Mouse (Mus musculus) heart, adult 2 months (tissue): ENCODE measurements around the gene Lrrc49.

Experiments used
- CTCF ChIP-seq: fragments of 200-600 bp; IDR thresholded peaks from 2 replicates; pipeline ENCODE4 v1.8.1; 2022; ENCODE audit warnings: antibody characterized with exemption, mild to moderate bottlenecking, moderate library complexity
- EP300 ChIP-seq: fragments of 200-500 bp; IDR thresholded peaks from 2 replicates; pipeline ENCODE4 v1.6.1; 2011; ENCODE audit warnings: low read depth, low read length, control low read depth; ENCODE audit not compliant: insufficient read depth
- POLR2A ChIP-seq: fragments of 200-500 bp; IDR thresholded peaks from 2 replicates; pipeline ENCODE4 v1.6.1; 2011; ENCODE audit warnings: mild to moderate bottlenecking, low read depth, low read length, control low read depth; ENCODE audit not compliant: insufficient read depth

DNA sequence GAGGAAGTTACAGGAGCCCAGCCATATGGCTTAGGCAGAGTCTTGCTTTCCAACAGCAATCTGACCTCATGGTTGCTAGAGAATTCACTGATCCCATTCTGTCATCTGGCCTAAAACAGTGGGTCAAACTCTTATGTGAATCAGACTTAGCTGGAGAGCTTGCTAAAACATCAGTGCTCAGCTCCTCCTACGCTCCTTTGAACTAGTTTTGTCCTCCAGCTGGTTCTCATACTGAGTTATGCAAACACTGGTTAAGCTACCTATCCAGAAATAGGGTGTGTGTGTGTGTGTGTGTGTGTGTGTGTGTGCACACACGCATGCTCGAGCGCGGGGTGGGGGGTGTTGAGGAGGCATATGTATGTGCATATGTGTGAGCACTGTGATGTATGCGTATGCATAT is 15.4 kb downstream of the Lrrc49 start:
- no peak for TF ChIP-seq POLR2A
- TF ChIP-seq EP300, result no peak
- TF ChIP-seq CTCF, result no peak
